Mouse (Mus musculus) midbrain, embryonic 11.5 days (tissue): ENCODE measurements around the gene Adam12. TPM values are rescaled to one million over a fixed set of nuclear protein-coding genes. Genes with fewer than 3 reads are reported as not detected.

ENCODE experiments used
- ATAC-seq: fragments of 200-750 bp; cut with Nextera tagmentation; 2 replicates; pipeline ENCODE4 v1.8.0; 2017; ENCODE audit warnings: moderate TSS enrichment, moderate library complexity; ENCODE audit not compliant: low FRiP score
- DNase-seq: peaks from one replicate; pipeline ENCODE4 v3.0.0; 2015; ENCODE audit warnings: low spot score; ENCODE audit errors: missing footprints
- H3K27ac ChIP-seq: fragments of 300-500 bp; sonication (generic); 2 replicates; pipeline ENCODE4 v1.5.1; 2014; ENCODE audit warnings: low read depth, low read length
- H3K27me3 ChIP-seq: fragments of 300-500 bp; sonication (generic); 2 replicates; pipeline ENCODE4 v1.6.1; 2014; ENCODE audit warnings: mild to moderate bottlenecking, low read length, moderate library complexity, mixed read lengths; ENCODE audit not compliant: control insufficient read depth, insufficient read depth
- H3K36me3 ChIP-seq: fragments of 300-500 bp; sonication (generic); 2 replicates; pipeline ENCODE4 v1.6.1; 2014; ENCODE audit warnings: mild to moderate bottlenecking, low read length, moderate library complexity, mixed read lengths; ENCODE audit not compliant: control insufficient read depth, insufficient read depth
- H3K4me1 ChIP-seq: fragments of 300-500 bp; sonication (generic); 2 replicates; pipeline ENCODE4 v1.6.1; 2014; ENCODE audit warnings: low read length; ENCODE audit not compliant: control insufficient read depth, insufficient read depth
- H3K4me2 ChIP-seq: fragments of 300-500 bp; sonication (generic); 2 replicates; pipeline ENCODE4 v1.6.1; 2014; ENCODE audit warnings: mild to moderate bottlenecking, moderate library complexity
- H3K4me3 ChIP-seq: fragments of 300-500 bp; sonication (generic); 2 replicates; pipeline ENCODE4 v1.5.1; 2014; ENCODE audit warnings: low read depth, low read length
- H3K9ac ChIP-seq: fragments of 300-500 bp; sonication (generic); 2 replicates; pipeline ENCODE4 v1.6.1; 2014; ENCODE audit warnings: low read length
- H3K9me3 ChIP-seq: fragments of 300-500 bp; sonication (generic); 2 replicates; pipeline ENCODE4 v1.6.1; 2016; ENCODE audit warnings: low read length; ENCODE audit not compliant: control insufficient read depth
- WGBS: fragments of 180-500 bp; shearing (Covaris S2); extraction: QIAGEN DNeasy Blood & Tissue Kit; methylation state at CpG from one replicate; pipeline ENCODE4 v1.1.7; 2014; 5-methylcytosine and 5-hydroxymethylcytosine counted together
- polyA plus RNA-seq: library from polyadenylated mRNA; unstranded; fragments of >200 nt; fragmentation: Nextera tagmentation; extraction: Ambion mirVana; gene quantifications from 2 replicates; pipeline ENCODE4 v1.2.1, GENCODE M21; 2014

Gene Adam12
- polyA plus RNA-seq, 1 experiment from 2014 or later: 1.5 TPM

GRCm38 (mm10) chr7:134227773-134228455 lies 4.0 kb downstream of the Adam12 start:
- DNase-seq: peak; percentile 90
- 29% methylated on average over 13 of the region's 13 CpGs for WGBS
- Histone ChIP-seq H3K4me1 (peaks cover 14% of the 10 kb centered on the region), H3K9ac (no peak overlapping the region), H3K4me3 (no peak overlapping the region), H3K9me3 (no peaks in the 10 kb centered on the region), H3K27me3 (peaks cover 19% of the 10 kb centered on the region), H3K36me3 (no peaks in the 10 kb centered on the region), H3K4me2 (no peak overlapping the region), H3K27ac (peak overlapping the region; percentile 35; the same call in 1 of the 2 replicates)
- ATAC-seq: no peak

- 71% methylated on average over 4 of the region's 4 CpGs for WGBS
- no peaks in the 10 kb centered on the region for H3K36me3 ChIP-seq
- DNase-seq: no peak
- no peak overlapping the region for H3K4me3 ChIP-seq
- H3K4me2 ChIP-seq: no peak overlapping the region
- no peak for ATAC-seq
- peaks cover 19% of the 10 kb centered on the region for H3K27me3 ChIP-seq
- H3K4me1 ChIP-seq: peaks cover 14% of the 10 kb centered on the region
- H3K9ac ChIP-seq: no peak overlapping the region
- H3K27ac ChIP-seq: no peak overlapping the region
- no peaks in the 10 kb centered on the region for H3K9me3 ChIP-seq
Measured at GRCm38 (mm10) chr7:134227101-134227500, 4.8 kb downstream of the Adam12 start.

- no peak for DNase-seq
- H3K4me2 ChIP-seq: no peak overlapping the region
- ATAC-seq: no peak
- WGBS: 55% methylated on average over 3 of the region's 3 CpGs
- no peak overlapping the region for H3K9ac ChIP-seq
- no peak overlapping the region for H3K27ac ChIP-seq
- H3K36me3 ChIP-seq: no peaks in the 10 kb centered on the region
- H3K4me3 ChIP-seq: no peak overlapping the region
- H3K4me1 ChIP-seq: peaks cover 14% of the 10 kb centered on the region
- H3K9me3 ChIP-seq: no peaks in the 10 kb centered on the region
- H3K27me3 ChIP-seq: peaks cover 19% of the 10 kb centered on the region
Measured at GRCm38 (mm10) chr7:134226231-134226630, 5.7 kb downstream of the Adam12 start.

GRCm38 (mm10) chr7:134224741-134225612 lies 7.0 kb downstream of the Adam12 start:
- WGBS: under 1% methylated on average over 90 of the region's 90 CpGs
- Histone ChIP-seq H3K27ac (no peak overlapping the region), H3K4me2 (peak overlapping the region; percentile 98), H3K36me3 (no peaks in the 10 kb centered on the region), H3K4me3 (peak overlapping the region; percentile 63), H3K9me3 (no peaks in the 10 kb centered on the region), H3K27me3 (peaks cover 19% of the 10 kb centered on the region), H3K9ac (peak overlapping the region; percentile 66), H3K4me1 (peaks cover 14% of the 10 kb centered on the region)
- peak; percentile 96 for DNase-seq
- ATAC-seq: peak; percentile 77

DNA sequence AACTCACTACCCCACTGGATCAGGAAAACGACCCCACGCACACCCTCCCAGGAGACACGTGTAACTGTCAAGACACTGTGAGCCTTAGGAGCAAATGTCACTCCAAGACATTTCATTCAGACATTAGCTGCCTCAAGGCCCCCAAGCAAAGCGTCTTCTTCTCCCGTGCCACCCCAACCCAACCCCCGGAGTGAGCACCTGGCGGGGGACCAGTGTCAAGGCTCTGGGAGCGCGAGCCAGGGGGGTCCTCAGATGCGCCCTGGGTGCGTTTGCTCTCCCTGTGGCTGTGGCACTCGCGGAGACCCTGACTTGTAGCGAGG lies 7.6 kb downstream of the Adam12 start:
- Histone ChIP-seq H3K9ac (peak overlapping the region; percentile 66), H3K9me3 (no peaks in the 10 kb centered on the region), H3K4me2 (peak overlapping the region; percentile 98), H3K4me1 (peaks cover 14% of the 10 kb centered on the region), H3K27ac (no peak overlapping the region), H3K27me3 (peaks cover 19% of the 10 kb centered on the region), H3K36me3 (no peaks in the 10 kb centered on the region), H3K4me3 (peak overlapping the region; percentile 63)
- 0% methylated on average over 13 of the region's 14 CpGs for WGBS
- DNase-seq: peak; percentile 96
- ATAC-seq: peak; percentile 45; the same call in 1 of the 2 replicates

GRCm38 (mm10) chr7:134223444-134224161 lies 8.3 kb downstream of the Adam12 start:
- H3K4me1 ChIP-seq: peaks cover 14% of the 10 kb centered on the region
- H3K36me3 ChIP-seq: no peaks in the 10 kb centered on the region
- WGBS: 29% methylated on average over 16 of the region's 16 CpGs
- peak overlapping the region; percentile 63 for H3K4me3 ChIP-seq
- ATAC-seq (peak; percentile 23; the same call in 1 of the 2 replicates), DNase-seq (peak; percentile 99)
- H3K27me3 ChIP-seq: peaks cover 19% of the 10 kb centered on the region
- no peaks in the 10 kb centered on the region for H3K9me3 ChIP-seq
- peak overlapping the region; percentile 98 for H3K4me2 ChIP-seq
- no peak overlapping the region for H3K27ac ChIP-seq
- no peak overlapping the region for H3K9ac ChIP-seq

DNA sequence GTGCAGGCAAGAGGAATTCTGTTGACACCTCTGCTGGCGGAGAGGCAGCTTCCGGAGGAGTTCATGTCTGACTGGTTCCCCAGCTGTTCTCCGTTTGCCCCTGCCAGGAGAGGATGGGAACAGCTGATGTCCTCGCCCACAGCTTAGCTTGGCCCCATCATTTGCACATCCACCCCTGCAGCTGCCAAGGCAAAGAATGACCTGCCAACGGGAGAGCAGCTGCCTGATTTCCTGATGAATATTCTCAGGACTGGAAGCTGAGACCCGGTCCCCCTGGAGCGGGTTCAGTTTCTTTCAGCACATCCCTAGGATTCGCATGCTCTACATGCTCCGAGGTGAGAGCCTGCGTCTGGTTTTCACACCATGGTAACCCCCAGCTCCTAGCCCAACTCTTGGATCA lies 24.0 kb downstream of the Adam12 start:
- Histone ChIP-seq H3K4me3 (no peak overlapping the region), H3K27me3 (no peaks in the 10 kb centered on the region), H3K9ac (no peak overlapping the region), H3K4me2 (no peak overlapping the region), H3K4me1 (no peaks in the 10 kb centered on the region), H3K36me3 (no peaks in the 10 kb centered on the region), H3K27ac (no peak overlapping the region), H3K9me3 (no peaks in the 10 kb centered on the region)
- ATAC-seq: no peak
- DNase-seq: no peak
- WGBS: 72% methylated on average over 10 of the region's 10 CpGs

DNA sequence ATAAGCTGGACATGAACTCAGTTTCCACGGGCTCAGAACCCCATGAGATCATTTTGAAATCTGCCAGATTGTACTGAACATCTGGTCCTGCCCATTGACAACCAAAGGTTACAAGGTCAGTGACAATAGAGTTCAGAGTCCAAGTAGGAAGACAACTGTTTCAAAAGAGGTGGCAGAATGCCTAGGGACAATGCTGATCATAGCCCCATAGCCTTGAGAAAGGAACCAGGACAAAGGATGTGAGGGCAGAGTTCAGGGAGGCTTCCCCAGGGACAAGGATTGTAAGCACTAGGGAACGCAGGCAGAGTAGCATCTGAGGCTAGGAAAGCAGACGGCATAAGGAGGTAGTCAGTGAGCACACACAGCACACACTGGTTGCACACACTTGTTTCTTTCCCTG lies 38.9 kb downstream of the Adam12 start:
- no peak overlapping the region for H3K27ac ChIP-seq

More for the DNA sequence above, 38.9 kb downstream of the Adam12 start:
- no peaks in the 10 kb centered on the region for H3K4me1 ChIP-seq
- no peaks in the 10 kb centered on the region for H3K36me3 ChIP-seq
- H3K27me3 ChIP-seq: no peaks in the 10 kb centered on the region
- DNase-seq: no peak
- ATAC-seq: no peak
- H3K9ac ChIP-seq: no peak overlapping the region
- WGBS: 32% methylated on average over 3 of the region's 3 CpGs
- no peaks in the 10 kb centered on the region for H3K9me3 ChIP-seq
- no peak overlapping the region for H3K4me3 ChIP-seq
- no peak overlapping the region for H3K4me2 ChIP-seq
